Mouse (Mus musculus) G1E-ER4 (cell line): ENCODE measurements around the gene Glis2. TPM values are rescaled to one million over a fixed set of nuclear protein-coding genes. Genes with fewer than 3 reads are reported as not detected.

ENCODE experiments used
- GATA1 ChIP-seq: IDR thresholded peaks from one replicate; pipeline ENCODE4 v1.8.0; 2012; ENCODE audit warnings: low read length, inconsistent platforms
- polyA plus RNA-seq: library from polyadenylated mRNA; stranded (reverse); fragments of >175 nt; gene quantifications from 2 replicates; pipeline ENCODE4 v1.2.3, GENCODE M21; 2012

The Glis2 gene
- polyA plus RNA-seq, 1 experiment = 0.44 TPM

- no peak for TF ChIP-seq GATA1
Observed at GRCm38 (mm10) chr16:4652707-4653416, 58.3 kb downstream of the Glis2 start.

GRCm38 (mm10) chr16:4654706-4655105, 60.2 kb downstream of the Glis2 start:
- no peak for TF ChIP-seq GATA1

- TF ChIP-seq GATA1 = no peak
Observed at GRCm38 (mm10) chr16:4655251-4655734, 60.8 kb downstream of the Glis2 start.

- TF ChIP-seq GATA1 = no peak
Observed at GRCm38 (mm10) chr16:4655764-4656570, 61.5 kb downstream of the Glis2 start.

- no peak for TF ChIP-seq GATA1
Observed at GRCm38 (mm10) chr16:4656571-4657081, 62.1 kb downstream of the Glis2 start.

- TF ChIP-seq GATA1 = no peak
Observed at GRCm38 (mm10) chr16:4658781-4659245, 64.3 kb downstream of the Glis2 start.

- no peak for TF ChIP-seq GATA1
Observed at GRCm38 (mm10) chr16:4659326-4659725, 64.8 kb downstream of the Glis2 start.

GRCm38 (mm10) chr16:4661605-4662004, 67.1 kb downstream of the Glis2 start:
- no peak for TF ChIP-seq GATA1

GRCm38 (mm10) chr16:4663806-4664205, 69.3 kb downstream of the Glis2 start:
- no peak for TF ChIP-seq GATA1

- no peak for TF ChIP-seq GATA1
Observed at GRCm38 (mm10) chr16:4665726-4666125, 71.2 kb downstream of the Glis2 start.

GRCm38 (mm10) chr16:4667190-4667808, 72.8 kb downstream of the Glis2 start:
- TF ChIP-seq GATA1 = no peak

GRCm38 (mm10) chr16:4670317-4670716, 75.8 kb downstream of the Glis2 start:
- no peak for TF ChIP-seq GATA1

- TF ChIP-seq GATA1 = no peak
Observed at GRCm38 (mm10) chr16:4674091-4674490, 79.6 kb downstream of the Glis2 start.

Other genes with a start within 250 kb of the Glis2 start
- gene Adcy9, start 174.2 kb upstream of the Glis2 start, polyA plus RNA-seq = 0.01 TPM in 2 replicates
- gene Srl, start 52.9 kb upstream of the Glis2 start, polyA plus RNA-seq = 2.1 and 4.0 TPM in 2 replicates
- gene Tfap4, start 34.9 kb upstream of the Glis2 start, polyA plus RNA-seq = 66.7 and 92.6 TPM in 2 replicates
- gene Pam16, start 30.3 kb downstream of the Glis2 start, polyA plus RNA-seq = 46.4 and 52.4 TPM in 2 replicates
- not detected in 2 replicates for gene Vasn, start 45.2 kb downstream of the Glis2 start, polyA plus RNA-seq
- gene Dnaja3, start 45.3 kb downstream of the Glis2 start, polyA plus RNA-seq = 50.7 and 70.0 TPM in 2 replicates
- gene Coro7, start 85.1 kb downstream of the Glis2 start, polyA plus RNA-seq = 237 and 252 TPM in 2 replicates
- gene Nmral1, start 124.6 kb downstream of the Glis2 start, polyA plus RNA-seq = 7.4 and 15.2 TPM in 2 replicates
- gene Hmox2, start 131.6 kb downstream of the Glis2 start, polyA plus RNA-seq = 1.5 and 1.8 TPM in 2 replicates
- gene Cdip1, start 195.6 kb downstream of the Glis2 start, polyA plus RNA-seq = 34.7 and 56.1 TPM in 2 replicates
- not detected in 2 replicates for gene 4930562C15Rik, start 240.7 kb downstream of the Glis2 start, polyA plus RNA-seq